Comparison of ENCODE assay signal across 9 mouse cellular contexts in genomic region chr4:63546441-63547055, GRCm38 (mm10). TPM values are rescaled to one million over a fixed set of nuclear protein-coding genes. Genes with fewer than 3 reads are reported as not detected.
DNase-seq lines count a peak whose midpoint lies in the region; ATAC-seq and TF ChIP-seq lines count a peak whose summit lies in the region.
"Had no signal": no experiment of that assay in that cellular context is flagged by ENCODE, and none has a peak within 500 bp of the region (broad histone marks: within the 10 kb centered on the region; RNA-seq: fewer than 3 reads in every experiment).

No protein-coding gene starts in this region.

- H3K4me1 ChIP-seq in G1E (ENCODE audit: insufficient read depth, low read depth, low read length), result peaks cover 36% of the 10 kb centered on the region
- peaks cover 7% of the 10 kb centered on the region for H3K4me1 ChIP-seq in hindbrain, postnatal 0 days (ENCODE audit: insufficient read depth, low read length)
- peaks cover 33% of the 10 kb centered on the region for H3K4me1 ChIP-seq in midbrain, embryonic 10.5 days

- intact Hi-C loops in gastrocnemius, postnatal 14 days (cut with DNase I; ENCODE audit: low total_unique reads), result no loop called here

- DNase-seq in gastrocnemius, adult 18-20 months (ENCODE audit: low spot score), result peak; percentile 46
- no peak for DNase-seq in gastrocnemius, postnatal 14 days
- no peak for DNase-seq in G1E (ENCODE audit: low spot score)
- no peak for DNase-seq in hindbrain, postnatal 0 days (ENCODE audit: low spot score)
- no peak for DNase-seq in midbrain, embryonic 10.5 days (ENCODE audit: low spot score)
- DNase-seq in urinary bladder, adult 18-20 months (ENCODE audit: low spot score in 2 of 2), result no peak
- DNase-seq in layer of hippocampus, postnatal 25 days (ENCODE audit: extremely low spot score in 1 of 2, low spot score in 1 of 2), result no peak

- peaks cover 50% of the 10 kb centered on the region for H3K36me3 ChIP-seq in G1E (replicated peaks)
- H3K36me3 ChIP-seq in hindbrain, postnatal 0 days (ENCODE audit: insufficient read depth, low read length), result peaks cover 23% of the 10 kb centered on the region
- peaks cover 36% of the 10 kb centered on the region for H3K36me3 ChIP-seq in midbrain, embryonic 10.5 days

- 78% methylated on average over 6 of the region's 6 CpGs for WGBS in hindbrain, postnatal 0 days
- WGBS in midbrain, embryonic 10.5 days, result 86% methylated on average over 6 of the region's 6 CpGs

- peak overlapping the region; percentile 89; the same call in 1 of the 2 replicates for H3K4me3 ChIP-seq in G1E (ENCODE audit: low read depth, low read length)
- H3K4me3 ChIP-seq in hindbrain, postnatal 0 days (ENCODE audit: low read length), result no peak overlapping the region
- H3K4me3 ChIP-seq in midbrain, embryonic 10.5 days, result peak overlapping the region; percentile 91; the same call in 1 of the 2 replicates

- H3K9ac ChIP-seq in hindbrain, postnatal 0 days (replicated peaks; ENCODE audit: low read length), result no peak overlapping the region

- H3K27me3 ChIP-seq in G1E (ENCODE audit: insufficient read depth, low read length), result no peaks in the 10 kb centered on the region
- no peaks in the 10 kb centered on the region for H3K27me3 ChIP-seq in hindbrain, postnatal 0 days (ENCODE audit: insufficient read depth, low read length)
- H3K27me3 ChIP-seq in midbrain, embryonic 10.5 days (ENCODE audit: low read depth, poor library complexity, severe bottlenecking), result no peaks in the 10 kb centered on the region

- no peak for TF ChIP-seq CTCF in G1E (IDR thresholded peaks at IDR 0.05; ENCODE audit: low read depth, low read length)
- TF ChIP-seq CTCF in hindbrain, postnatal 0 days (IDR thresholded peaks at IDR 0.05; ENCODE audit: low read depth), result no peak

- no peak overlapping the region for H3K27ac ChIP-seq in hindbrain, postnatal 0 days
- H3K27ac ChIP-seq in midbrain, embryonic 10.5 days (replicated peaks), result no peak overlapping the region

- no peak for ATAC-seq in G1E (ENCODE audit: extremely low read depth, insufficient number of reproducible peaks, low FRiP score, poor library complexity, severe bottlenecking)
- no peak for ATAC-seq in hindbrain, postnatal 0 days
- ATAC-seq in activated CD4-positive, CD25-positive, alpha-beta regulatory T cell, adult 4 months, result no peak

- H3K9me3 ChIP-seq in G1E (replicated peaks), result no peaks in the 10 kb centered on the region
- no peaks in the 10 kb centered on the region for H3K9me3 ChIP-seq in hindbrain, postnatal 0 days (ENCODE audit: low read length)
- no peaks in the 10 kb centered on the region for H3K9me3 ChIP-seq in midbrain, embryonic 10.5 days (replicated peaks)

- H3K4me2 ChIP-seq in hindbrain, postnatal 0 days (ENCODE audit: low read depth, low read length), result peak overlapping the region; percentile 70

RNA-seq across cellular contexts. Expression of gene Atp6v1g1, which starts 2.0 kb away (rescaled TPM):
- 100 to 1,000 TPM; 276 to 291 TPM for total RNA-seq in gastrocnemius, adult 18-20 months (2021)
- 100 to 1,000 TPM; 260 to 261 TPM for total RNA-seq in gastrocnemius, postnatal 14 days (2021)
- total RNA-seq in G1E (2014; fragmentation: Nextera tagmentation), result 116 and 120 TPM in 2 replicates
- 220 and 233 TPM in 2 replicates for total RNA-seq in G1E (2017)
- 128 and 147 TPM in 2 replicates for polyA plus RNA-seq in G1E (2012)
- 125 and 136 TPM in 2 replicates for total RNA-seq in hindbrain, postnatal 0 days (2014; rRNA removed)
- 357 and 367 TPM in 2 replicates for polyA plus RNA-seq in hindbrain, postnatal 0 days (2015; fragmentation: Nextera tagmentation; extraction: Ambion mirVana)
- polyA plus RNA-seq in midbrain, embryonic 10.5 days (2016; fragmentation: Nextera tagmentation; extraction: Ambion mirVana), result 290 and 319 TPM in 2 replicates
- 100 to 1,000 TPM; 180 to 210 TPM for polyA plus RNA-seq in activated CD4-positive, CD25-positive, alpha-beta regulatory T cell, adult 4 months (2017; shearing (Covaris generic))
- total RNA-seq in layer of hippocampus, postnatal 25 days (2021), result 100 to 1,000 TPM; 116 to 143 TPM

RNA-seq across cellular contexts. Expression of gene Tmem268, which starts 12.0 kb away (rescaled TPM):
- total RNA-seq in gastrocnemius, adult 18-20 months (2021), result 10 to 100 TPM; 15.8 to 16.4 TPM
- total RNA-seq in gastrocnemius, postnatal 14 days (2021), result 10 to 100 TPM in 1 of 2 experiments, 1 to 10 TPM in 1; 8.7 to 10.6 TPM
- total RNA-seq in G1E (2014; fragmentation: Nextera tagmentation) (3.4 and 4.9 TPM in 2 replicates), G1E (2017) (9.7 and 12.8 TPM in 2 replicates)
- polyA plus RNA-seq in G1E (2012), result 3.4 and 3.5 TPM in 2 replicates
- 3.2 and 7.9 TPM in 2 replicates for total RNA-seq in hindbrain, postnatal 0 days (2014; rRNA removed)
- 3.9 and 4.1 TPM in 2 replicates for polyA plus RNA-seq in hindbrain, postnatal 0 days (2015; fragmentation: Nextera tagmentation; extraction: Ambion mirVana)
- polyA plus RNA-seq in midbrain, embryonic 10.5 days (2016; fragmentation: Nextera tagmentation; extraction: Ambion mirVana), result 9.7 and 10.0 TPM in 2 replicates
- 10 to 100 TPM; 16.6 to 17.6 TPM for polyA plus RNA-seq in activated CD4-positive, CD25-positive, alpha-beta regulatory T cell, adult 4 months (2017; shearing (Covaris generic))
- total RNA-seq in layer of hippocampus, postnatal 25 days (2021), result 1 to 10 TPM; 6.9 to 9.8 TPM

RNA-seq across cellular contexts. Expression of gene Whrn, which starts 50.8 kb away (rescaled TPM):
- total RNA-seq in gastrocnemius, adult 18-20 months (2021), result 1 to 10 TPM; 5.5 to 6.5 TPM
- total RNA-seq in gastrocnemius, postnatal 14 days (2021), result 1 to 10 TPM; 1.7 to 2.0 TPM
- total RNA-seq in G1E (2014; fragmentation: Nextera tagmentation) (not detected in 2 replicates), G1E (2017) (0.12 and 0.38 TPM in 2 replicates)
- not detected in 2 replicates for polyA plus RNA-seq in G1E (2012)
- 26.4 and 34.6 TPM in 2 replicates for total RNA-seq in hindbrain, postnatal 0 days (2014; rRNA removed)
- 4.7 TPM in 2 replicates for polyA plus RNA-seq in hindbrain, postnatal 0 days (2015; fragmentation: Nextera tagmentation; extraction: Ambion mirVana)
- 8.6 and 8.8 TPM in 2 replicates for polyA plus RNA-seq in midbrain, embryonic 10.5 days (2016; fragmentation: Nextera tagmentation; extraction: Ambion mirVana)
- 1 to 10 TPM; 3.1 to 3.2 TPM for polyA plus RNA-seq in activated CD4-positive, CD25-positive, alpha-beta regulatory T cell, adult 4 months (2017; shearing (Covaris generic))
- 10 to 100 TPM; 17.7 to 27.3 TPM for total RNA-seq in layer of hippocampus, postnatal 25 days (2021)

RNA-seq across cellular contexts. Expression of gene Gm11213, which starts 58.5 kb away (rescaled TPM):
- total RNA-seq in gastrocnemius, adult 18-20 months (2021), result not detected
- not detected for total RNA-seq in gastrocnemius, postnatal 14 days (2021)
- total RNA-seq in G1E (2014; fragmentation: Nextera tagmentation) (not detected in 2 replicates), G1E (2017) (not detected in 2 replicates)
- polyA plus RNA-seq in G1E (2012), result not detected in 2 replicates
- total RNA-seq in hindbrain, postnatal 0 days (2014; rRNA removed), result not detected in 2 replicates
- polyA plus RNA-seq in hindbrain, postnatal 0 days (2015; fragmentation: Nextera tagmentation; extraction: Ambion mirVana), result not detected in 2 replicates
- not detected in 2 replicates for polyA plus RNA-seq in midbrain, embryonic 10.5 days (2016; fragmentation: Nextera tagmentation; extraction: Ambion mirVana)
- not detected for polyA plus RNA-seq in activated CD4-positive, CD25-positive, alpha-beta regulatory T cell, adult 4 months (2017; shearing (Covaris generic))
- total RNA-seq in layer of hippocampus, postnatal 25 days (2021), result not detected
- polyA plus RNA-seq: gonadal fat pad, adult 2 months had no signal
